Mouse (Mus musculus) lung, adult 2 months (tissue): ENCODE results near the gene Vamp4.

Experiments
- CTCF ChIP-seq: fragments of 200-500 bp; IDR thresholded peaks from 2 replicates; pipeline ENCODE4 v1.5.1; 2011; ENCODE audit warnings: mild to moderate bottlenecking, low read length, control low read depth; ENCODE audit not compliant: insufficient read depth
- POLR2A ChIP-seq: fragments of 200-500 bp; IDR thresholded peaks from 2 replicates; pipeline ENCODE4 v1.6.1; 2011; ENCODE audit warnings: low read depth, mild to moderate bottlenecking, control low read depth, low read length, borderline replicate concordance; ENCODE audit errors: extremely low read depth

DNA sequence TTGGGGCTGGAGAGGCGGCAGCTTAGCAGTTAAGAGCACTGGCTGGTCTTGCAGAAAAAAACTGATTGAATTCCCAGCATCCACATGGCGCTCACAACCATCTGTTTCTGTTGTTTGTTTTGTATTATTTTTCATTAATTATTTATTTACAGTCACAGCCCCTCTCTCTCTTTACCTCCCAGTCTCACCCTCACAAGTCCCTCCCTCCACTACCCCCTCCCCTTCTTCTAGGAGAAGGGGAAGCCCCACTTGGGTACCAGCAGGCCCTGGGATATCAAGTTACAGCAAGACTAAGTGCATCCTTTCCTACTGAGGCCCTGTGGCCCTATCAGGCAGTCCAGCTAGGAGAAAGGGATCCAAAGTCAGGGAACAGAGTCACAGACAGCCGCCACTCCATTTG lies 3.0 kb upstream of the Vamp4 start:
- TF ChIP-seq CTCF (no peak), POLR2A (no peak)
